Mouse (Mus musculus) embryonic facial prominence, embryonic 14.5 days (tissue): ENCODE measurements around the gene Polq. TPM values are rescaled to one million over a fixed set of nuclear protein-coding genes. Genes with fewer than 3 reads are reported as not detected.
A peak's percentile ranks its signal among the peaks of the same experiment; 100 is the strongest.
"Not testable (repeated sequence)": the region's sequence is repeated elsewhere in the genome, so short reads cannot be mapped to it uniquely, and the experiment has no call there.

ENCODE experiments used
- ATAC-seq: fragments of 200-750 bp; cut with Nextera tagmentation; 2 replicates; pipeline ENCODE4 v1.8.0; 2017; ENCODE audit warnings: low read depth, moderate number of reproducible peaks, moderate TSS enrichment
- DNase-seq: peaks from one replicate; pipeline ENCODE4 v3.0.0-alpha.2; 2015; ENCODE audit warnings: low spot score
- H3K27ac ChIP-seq: fragments of 300-500 bp; sonication (generic); replicated peaks from 2 replicates; pipeline ENCODE4 v1.5.1; 2014; ENCODE audit warnings: low read depth, mild to moderate bottlenecking, low read length, moderate library complexity
- H3K27me3 ChIP-seq: fragments of 300-500 bp; sonication (generic); replicated peaks from 2 replicates; pipeline ENCODE4 v1.6.1; 2014; ENCODE audit warnings: low read length; ENCODE audit not compliant: control insufficient read depth, insufficient read depth
- H3K36me3 ChIP-seq: fragments of 300-500 bp; sonication (generic); 2 replicates; pipeline ENCODE4 v1.6.1; 2014; ENCODE audit warnings: low read length, mixed read lengths; ENCODE audit not compliant: control insufficient read depth, insufficient read depth
- H3K4me1 ChIP-seq: fragments of 300-500 bp; sonication (generic); 2 replicates; pipeline ENCODE4 v1.6.1; 2014; ENCODE audit warnings: antibody characterized with exemption, low read length; ENCODE audit not compliant: control insufficient read depth, insufficient read depth
- H3K4me2 ChIP-seq: fragments of 300-500 bp; sonication (generic); 2 replicates; pipeline ENCODE4 v1.6.1; 2014; ENCODE audit warnings: low read depth, mild to moderate bottlenecking, low read length, moderate library complexity, mixed read lengths
- H3K4me3 ChIP-seq: fragments of 300-500 bp; sonication (generic); 2 replicates; pipeline ENCODE4 v1.5.1; 2014; ENCODE audit warnings: low read depth, mild to moderate bottlenecking, low read length
- H3K9ac ChIP-seq: fragments of 300-500 bp; sonication (generic); 2 replicates; pipeline ENCODE4 v1.6.1; 2014; ENCODE audit warnings: low read depth, mild to moderate bottlenecking, low read length, moderate library complexity, mixed read lengths
- H3K9me3 ChIP-seq: fragments of 300-500 bp; sonication (generic); 2 replicates; pipeline ENCODE4 v1.6.1; 2016; ENCODE audit warnings: low read length; ENCODE audit not compliant: control insufficient read depth
- WGBS: fragments of 180-500 bp; shearing (Covaris S2); extraction: QIAGEN DNeasy Blood & Tissue Kit; methylation state at CpG from one replicate; pipeline ENCODE4 v1.1.7; 2014; 5-methylcytosine and 5-hydroxymethylcytosine counted together
- polyA plus RNA-seq: library from polyadenylated mRNA; unstranded; fragments of >200 nt; fragmentation: Nextera tagmentation; extraction: Ambion mirVana; gene quantifications from 2 replicates; pipeline ENCODE4 v1.2.1, GENCODE M21; 2014

Gene Polq
- polyA plus RNA-seq, 1 experiment from 2014 or later: 4.4 TPM

DNA sequence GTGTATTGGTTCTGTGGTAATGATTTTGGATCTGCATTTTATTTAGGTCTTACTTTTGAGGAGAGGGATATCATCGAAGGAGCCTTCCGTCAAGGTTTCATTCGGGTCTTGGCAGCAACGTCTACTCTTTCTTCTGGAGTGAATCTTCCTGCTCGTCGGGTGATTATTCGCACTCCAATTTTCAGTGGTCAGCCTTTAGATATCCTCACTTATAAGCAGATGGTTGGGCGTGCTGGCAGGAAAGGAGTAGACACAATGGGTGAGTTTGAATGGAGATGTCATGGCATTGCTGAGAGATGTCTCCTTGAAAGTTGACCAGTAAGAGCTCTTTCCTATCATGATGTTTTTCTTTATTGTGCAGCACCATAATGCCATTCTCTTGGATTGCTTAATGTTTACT, 23.2 kb downstream of the Polq start:
- no peak for DNase-seq
- H3K4me2 ChIP-seq: no peak overlapping the region
- H3K27me3 ChIP-seq: no peaks in the 10 kb centered on the region
- no peak for ATAC-seq
- peaks cover 20% of the 10 kb centered on the region for H3K36me3 ChIP-seq
- H3K9me3 ChIP-seq: no peaks in the 10 kb centered on the region
- H3K4me3 ChIP-seq: no peak overlapping the region
- no peak overlapping the region for H3K9ac ChIP-seq
- H3K4me1 ChIP-seq: no peaks in the 10 kb centered on the region
- H3K27ac ChIP-seq: no peak overlapping the region
- 95% methylated on average over 8 of the region's 8 CpGs for WGBS

DNA sequence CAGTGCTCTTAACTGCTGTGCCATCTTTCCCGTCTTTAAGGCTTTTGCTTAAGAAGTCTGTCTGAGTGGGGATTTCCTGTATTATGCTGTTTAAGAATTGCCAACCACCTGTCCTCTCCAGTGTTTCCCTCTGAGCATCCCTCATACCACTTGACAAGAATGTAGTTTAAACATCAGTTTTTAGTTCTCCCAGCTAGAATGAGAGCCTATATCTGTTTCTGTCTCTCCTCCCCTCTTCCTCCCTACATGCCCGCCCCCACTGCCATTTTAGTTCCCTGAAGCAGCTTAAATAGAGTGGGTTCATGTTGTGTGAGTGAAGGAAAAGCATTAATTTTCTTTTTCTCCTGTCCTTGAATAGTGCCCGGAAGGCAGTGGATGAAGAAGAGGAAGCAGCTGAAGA, 48.0 kb downstream of the Polq start:
- no peak for ATAC-seq
- Histone ChIP-seq H3K4me3 (no peak overlapping the region), H3K4me1 (no peaks in the 10 kb centered on the region), H3K9ac (no peak overlapping the region), H3K27me3 (no peaks in the 10 kb centered on the region), H3K4me2 (no peak overlapping the region), H3K36me3 (peaks cover 27% of the 10 kb centered on the region), H3K27ac (no peak overlapping the region), H3K9me3 (no peaks in the 10 kb centered on the region)
- DNase-seq: no peak
- WGBS: 84% methylated on average over 3 of the region's 3 CpGs

DNA sequence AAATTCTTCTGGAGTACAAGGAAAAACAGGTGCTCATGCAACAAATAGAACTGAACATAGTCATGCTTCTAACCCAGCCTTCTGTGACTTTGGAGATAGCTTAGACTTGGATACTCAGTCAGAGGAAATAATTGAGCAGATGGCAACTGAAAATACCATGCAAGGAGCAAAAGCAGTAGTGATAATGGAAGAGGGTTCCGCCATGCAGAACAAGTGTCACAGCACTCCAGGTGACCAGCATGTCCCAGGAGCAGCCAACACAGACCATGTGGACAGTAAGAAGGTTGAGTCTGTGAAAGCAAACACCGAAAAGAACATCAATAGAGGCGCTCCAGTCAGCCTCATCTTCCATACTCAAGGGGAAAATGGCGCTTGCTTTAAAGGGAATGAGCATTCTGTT, 49.7 kb downstream of the Polq start:
- H3K36me3 ChIP-seq: peaks cover 27% of the 10 kb centered on the region
- no peaks in the 10 kb centered on the region for H3K9me3 ChIP-seq
- DNase-seq (no peak), ATAC-seq (no peak)
- no peak overlapping the region for H3K27ac ChIP-seq
- no peak overlapping the region for H3K4me2 ChIP-seq
- no peaks in the 10 kb centered on the region for H3K4me1 ChIP-seq
- 96% methylated on average over 4 of the region's 4 CpGs for WGBS
- no peak overlapping the region for H3K9ac ChIP-seq
- H3K27me3 ChIP-seq: no peaks in the 10 kb centered on the region
- H3K4me3 ChIP-seq: no peak overlapping the region

DNA sequence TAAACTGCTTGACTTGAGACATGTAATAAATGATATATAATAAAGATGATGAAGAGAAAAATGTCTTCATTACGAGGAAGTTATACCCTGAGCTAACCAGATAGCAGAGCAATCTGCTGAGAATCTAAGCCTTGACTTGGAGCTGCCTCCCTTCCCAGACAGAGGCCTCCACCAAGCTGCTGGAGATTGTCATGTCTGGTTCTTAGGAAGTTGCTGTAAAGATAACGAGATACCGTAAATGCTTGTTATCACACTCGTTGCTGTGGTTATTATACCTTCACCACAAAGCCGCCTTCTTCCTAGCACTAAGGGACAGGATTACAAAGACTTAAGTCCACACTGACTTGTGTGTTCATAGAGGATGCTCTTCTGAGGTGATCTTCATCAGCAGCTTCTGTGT, 60.8 kb downstream of the Polq start:
- no peak for ATAC-seq
- no peaks in the 10 kb centered on the region for H3K27me3 ChIP-seq
- 96% methylated on average over 5 of the region's 5 CpGs for WGBS
- no peaks in the 10 kb centered on the region for H3K4me1 ChIP-seq
- no peak overlapping the region for H3K9ac ChIP-seq
- H3K27ac ChIP-seq: no peak overlapping the region
- DNase-seq: no peak
- no peak overlapping the region for H3K4me3 ChIP-seq
- H3K36me3 ChIP-seq: peaks cover 27% of the 10 kb centered on the region
- no peaks in the 10 kb centered on the region for H3K9me3 ChIP-seq
- no peak overlapping the region for H3K4me2 ChIP-seq

- Histone ChIP-seq H3K9ac (no peak overlapping the region), H3K4me2 (no peak overlapping the region), H3K4me1 (no peaks in the 10 kb centered on the region), H3K36me3 (peaks cover 23% of the 10 kb centered on the region), H3K27ac (no peak overlapping the region), H3K9me3 (no peaks in the 10 kb centered on the region), H3K27me3 (no peaks in the 10 kb centered on the region), H3K4me3 (no peak overlapping the region)
- DNase-seq: no peak
- no peak for ATAC-seq
- 82% methylated on average over 1 of the region's 1 CpGs for WGBS
Observed at GRCm38 (mm10) chr16:37089648-37090047, 78.1 kb downstream of the Polq start.

GRCm38 (mm10) chr16:37094169-37094833, 82.7 kb downstream of the Polq start:
- no peaks in the 10 kb centered on the region for H3K9me3 ChIP-seq
- no peak for DNase-seq
- H3K4me1 ChIP-seq: no peaks in the 10 kb centered on the region
- no peak overlapping the region for H3K4me2 ChIP-seq
- H3K36me3 ChIP-seq: peaks cover 21% of the 10 kb centered on the region
- H3K9ac ChIP-seq: no peak overlapping the region
- H3K27me3 ChIP-seq: no peaks in the 10 kb centered on the region
- H3K27ac ChIP-seq: no peak overlapping the region
- H3K4me3 ChIP-seq: no peak overlapping the region
- WGBS: 80% methylated on average over 4 of the region's 4 CpGs
- ATAC-seq: no peak

GRCm38 (mm10) chr16:37108763-37109162, 97.2 kb downstream of the Polq start:
- no peaks in the 10 kb centered on the region for H3K36me3 ChIP-seq
- H3K9me3 ChIP-seq: no peaks in the 10 kb centered on the region
- H3K4me2 ChIP-seq: no peak overlapping the region
- H3K9ac ChIP-seq: no peak overlapping the region
- WGBS: 29% methylated on average over 5 of the region's 5 CpGs
- no peak overlapping the region for H3K27ac ChIP-seq
- no peak overlapping the region for H3K4me3 ChIP-seq
- ATAC-seq (no peak), DNase-seq (no peak)
- H3K27me3 ChIP-seq: no peaks in the 10 kb centered on the region
- H3K4me1 ChIP-seq: no peaks in the 10 kb centered on the region

DNA sequence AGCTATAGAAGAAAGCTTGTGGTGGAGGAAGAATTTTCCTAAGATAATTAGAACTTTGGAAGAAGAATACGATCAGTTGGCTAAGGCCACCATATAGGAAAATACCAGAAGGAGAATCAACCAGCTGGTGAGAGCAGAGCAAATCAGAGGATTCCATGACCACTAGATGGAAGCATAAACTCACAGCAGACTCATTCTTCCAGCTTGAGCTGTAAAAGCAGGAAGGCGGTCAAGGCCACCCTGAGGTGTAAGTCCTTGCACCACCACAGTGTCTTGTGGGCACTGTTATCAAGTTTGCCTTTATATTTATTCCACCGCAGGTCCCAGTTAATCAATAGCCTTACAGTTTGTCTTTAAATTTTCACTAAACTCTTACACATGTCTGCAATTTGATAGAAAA, 97.7 kb downstream of the Polq start:
- Histone ChIP-seq H3K27ac (no peak overlapping the region), H3K4me1 (no peaks in the 10 kb centered on the region), H3K4me2 (no peak overlapping the region), H3K9me3 (no peaks in the 10 kb centered on the region), H3K27me3 (no peaks in the 10 kb centered on the region), H3K9ac (no peak overlapping the region), H3K36me3 (no peaks in the 10 kb centered on the region), H3K4me3 (no peak overlapping the region)
- DNase-seq: peak; percentile 88
- WGBS: 27% methylated on average over 3 of the region's 3 CpGs
- peak; percentile 81 for ATAC-seq

GRCm38 (mm10) chr16:37125190-37125589, 113.6 kb downstream of the Polq start:
- not testable (repeated sequence) for H3K9me3 ChIP-seq, ATAC-seq, H3K4me1 ChIP-seq, H3K4me2 ChIP-seq, H3K9ac ChIP-seq, H3K27me3 ChIP-seq, DNase-seq, H3K4me3 ChIP-seq, H3K27ac ChIP-seq, H3K36me3 ChIP-seq
- WGBS: 91% methylated on average over 1 of the region's 1 CpGs
